Mouse (Mus musculus) MEL (cell line): ENCODE results near the gene Dnah17. TPM values are rescaled to one million over a fixed set of nuclear protein-coding genes. Genes with fewer than 3 reads are reported as not detected.

Source experiments
- DNase-seq: peaks from one replicate; pipeline ENCODE4 v3.0.0; 2011; ENCODE audit warnings: low read depth, low spot score
- H3K27ac ChIP-seq: 2 replicates; pipeline ENCODE4 v1.5.1; 2012; ENCODE audit warnings: low read depth, mild to moderate bottlenecking, control low read depth, low read length, moderate library complexity; ENCODE audit not compliant: control insufficient read depth
- H3K27me3 ChIP-seq, 2 experiments: fragments of 150-350 bp in 1 of 2; sonication (generic) in 1 of 2; 2 replicates each; pipeline ENCODE4 v1.6.1; 2012; ENCODE audit warnings: low read length in 2 of 2, mild to moderate bottlenecking in 2 of 2, improper control_type of control experiment in 1 of 2, moderate library complexity in 1 of 2; ENCODE audit not compliant: insufficient read depth in 2 of 2, control insufficient read depth in 1 of 2
- H3K36me3 ChIP-seq, 2 experiments: 2 replicates each; pipeline ENCODE4 v1.6.1; 2012 to 2014; ENCODE audit warnings: low read length in 2 of 2, improper control_type of control experiment in 1 of 2, inconsistent platforms in 1 of 2, mild to moderate bottlenecking in 1 of 2; ENCODE audit not compliant: insufficient read depth in 2 of 2, control insufficient read depth in 1 of 2
- H3K4me1 ChIP-seq, 2 experiments: fragments of 150-350 bp in 1 of 2; sonication (generic) in 1 of 2; 2 replicates each; pipeline ENCODE4 v1.6.1; 2012; ENCODE audit warnings: low read length in 2 of 2, improper control_type of control experiment in 1 of 2, mild to moderate bottlenecking in 1 of 2; ENCODE audit not compliant: insufficient read depth in 2 of 2, control insufficient read depth in 1 of 2
- H3K4me3 ChIP-seq, 2 experiments: fragments of 150-350 bp in 1 of 2; sonication (generic) in 1 of 2; 2 replicates each; pipeline ENCODE4 v1.5.1; 2012; ENCODE audit warnings: low read depth in 2 of 2, low read length in 2 of 2, mild to moderate bottlenecking in 2 of 2, moderate library complexity in 2 of 2, control low read depth in 1 of 2, improper control_type of control experiment in 1 of 2; ENCODE audit not compliant: control insufficient read depth in 1 of 2, insufficient read depth in 1 of 2
- H3K79me2 ChIP-seq: 2 replicates; pipeline ENCODE4 v1.6.1; 2012; ENCODE audit warnings: mild to moderate bottlenecking, low read length, moderate library complexity; ENCODE audit not compliant: control insufficient read depth, poor library complexity, insufficient read depth
- H3K9ac ChIP-seq: 2 replicates; pipeline ENCODE4 v1.6.1; 2012; ENCODE audit warnings: low read depth, mild to moderate bottlenecking, control low read depth, low read length, moderate library complexity; ENCODE audit not compliant: control insufficient read depth, poor library complexity, severe bottlenecking
- H3K9me3 ChIP-seq: fragments of 150-350 bp; sonication (generic); replicated peaks from 2 replicates; pipeline ENCODE4 v1.6.1; 2012; ENCODE audit warnings: mild to moderate bottlenecking, low read length, improper control_type of control experiment, moderate library complexity; ENCODE audit not compliant: insufficient read depth
- BHLHE40 ChIP-seq: IDR thresholded peaks from 2 replicates; pipeline ENCODE4 v1.6.1; 2012; ENCODE audit warnings: low read depth, mild to moderate bottlenecking, inconsistent platforms, low read length, improper control_type of control experiment, borderline replicate concordance
- CHD2 ChIP-seq: IDR thresholded peaks from 2 replicates; pipeline ENCODE4 v1.6.1; 2011; ENCODE audit warnings: low read length, improper control_type of control experiment
- E2F4 ChIP-seq: IDR thresholded peaks from 2 replicates; pipeline ENCODE4 v1.6.1; 2011; ENCODE audit warnings: low read depth, low read length, improper control_type of control experiment, borderline replicate concordance
- ELF1 ChIP-seq: IDR thresholded peaks from 2 replicates; pipeline ENCODE4 v1.6.1; 2014; ENCODE audit warnings: low read depth, mild to moderate bottlenecking, inconsistent platforms, low read length, improper control_type of control experiment, moderate library complexity
- GABPA ChIP-seq: IDR thresholded peaks from 2 replicates; pipeline ENCODE4 v1.6.1; 2012; ENCODE audit warnings: low read depth, mild to moderate bottlenecking, inconsistent platforms, low read length, improper control_type of control experiment, moderate library complexity
- GATA1 ChIP-seq: IDR thresholded peaks from 2 replicates; pipeline ENCODE4 v1.6.1; 2011; ENCODE audit warnings: low read depth, low read length, improper control_type of control experiment
- HCFC1 ChIP-seq: IDR thresholded peaks from 2 replicates; pipeline ENCODE4 v1.6.1; 2012; ENCODE audit warnings: low read depth, mild to moderate bottlenecking, inconsistent platforms, low read length, improper control_type of control experiment, moderate library complexity
- KAT2A ChIP-seq: conservative IDR thresholded peaks from 2 replicates; pipeline ENCODE4 v1.6.1; 2012; ENCODE audit warnings: low read depth, low read length, improper control_type of control experiment, inconsistent platforms
- MAX ChIP-seq: IDR thresholded peaks from 2 replicates; pipeline ENCODE4 v1.6.1; 2011; ENCODE audit warnings: low read length, improper control_type of control experiment
- MAZ ChIP-seq: IDR thresholded peaks from 2 replicates; pipeline ENCODE4 v1.6.1; 2012; ENCODE audit warnings: low read depth, mild to moderate bottlenecking, inconsistent platforms, low read length, improper control_type of control experiment
- MXI1 ChIP-seq: IDR thresholded peaks from 2 replicates; pipeline ENCODE4 v1.6.1; 2011; ENCODE audit warnings: mild to moderate bottlenecking, low read depth, low read length, improper control_type of control experiment
- NELFE ChIP-seq: IDR thresholded peaks from 2 replicates; pipeline ENCODE4 v1.6.1; 2011; ENCODE audit warnings: low read depth, low read length, improper control_type of control experiment
- NRF1 ChIP-seq: IDR thresholded peaks from 2 replicates; pipeline ENCODE4 v1.6.1; 2014; ENCODE audit warnings: low read depth, mild to moderate bottlenecking, inconsistent platforms, low read length, improper control_type of control experiment, moderate library complexity; ENCODE audit not compliant: poor library complexity, insufficient read depth, severe bottlenecking
- POLR2A ChIP-seq, 2 experiments: IDR thresholded peaks; 2 replicates each; pipeline ENCODE4 v1.6.1; 2011 to 2012; ENCODE audit warnings: low read length in 2 of 2, mild to moderate bottlenecking in 2 of 2, control low read depth in 1 of 2, improper control_type of control experiment in 1 of 2, low read depth in 1 of 2, moderate library complexity in 1 of 2; ENCODE audit not compliant: control insufficient read depth in 1 of 2, insufficient read depth in 1 of 2, poor library complexity in 1 of 2
- RAD21 ChIP-seq: IDR thresholded peaks from 2 replicates; pipeline ENCODE4 v1.6.1; 2011; ENCODE audit warnings: mild to moderate bottlenecking, low read depth, low read length, improper control_type of control experiment
- RCOR1 ChIP-seq: IDR thresholded peaks from 2 replicates; pipeline ENCODE4 v1.6.1; 2012; ENCODE audit warnings: low read depth, mild to moderate bottlenecking, inconsistent platforms, low read length, improper control_type of control experiment
- TAL1 ChIP-seq: IDR thresholded peaks from 2 replicates; pipeline ENCODE4 v1.6.1; 2012; ENCODE audit warnings: mild to moderate bottlenecking, inconsistent platforms, low read length, moderate library complexity, mixed read lengths
- UBTF ChIP-seq: IDR thresholded peaks from 2 replicates; pipeline ENCODE4 v1.6.1; 2012; ENCODE audit warnings: low read depth, mild to moderate bottlenecking, inconsistent platforms, low read length, improper control_type of control experiment, moderate library complexity, borderline replicate concordance; ENCODE audit not compliant: insufficient read depth
- ZC3H11A ChIP-seq: IDR thresholded peaks from 2 replicates; pipeline ENCODE4 v1.6.1; 2012; ENCODE audit warnings: low read depth, mild to moderate bottlenecking, inconsistent platforms, low read length, improper control_type of control experiment
- ZNF384 ChIP-seq: IDR thresholded peaks from 2 replicates; pipeline ENCODE4 v1.6.1; 2012; ENCODE audit warnings: low read depth, mild to moderate bottlenecking, inconsistent platforms, low read length, improper control_type of control experiment
- polyA plus RNA-seq, 2 experiments: library from polyadenylated mRNA; stranded (reverse) in 1 of 2; unstranded in 1 of 2; fragments of >175 nt in 1 of 2; fragments of >200 nt in 1 of 2; gene quantifications; 2 replicates each; pipeline versions ENCODE4 v1.2.1 to v1.2.4; 2012; ENCODE audit warnings: low replicate concordance in 2 of 2, low read depth in 1 of 2; ENCODE audit not compliant: insufficient read length in 2 of 2, insufficient read depth in 1 of 2, missing spikeins in 1 of 2
- total RNA-seq: library from RNA; depleted of rRNA; stranded (reverse); fragments of 300-350 nt; gene quantifications from 2 replicates; pipeline ENCODE4 v1.2.3, GENCODE M21; 2012

Gene Dnah17
- total and polyA plus RNA-seq, 3 experiments = 0.04 to 0.21 TPM; not detected in 1

GRCm38 (mm10) chr11:118082294-118082693 lies 48.1 kb downstream of the Dnah17 start:
- Histone ChIP-seq H3K27ac (no peak overlapping the region), H3K4me3 (no peak overlapping the region), H3K4me1 (peaks cover 2 to 7% of the 10 kb centered on the region in 2 experiments; a peak in 3 of 4 replicates), H3K9me3 (no peaks in the 10 kb centered on the region), H3K27me3 (peaks cover 0 to 1% of the 10 kb centered on the region in 2 experiments; a peak in 1 of 4 replicates), H3K9ac (no peak overlapping the region), H3K79me2 (no peaks in the 10 kb centered on the region), H3K36me3 (no peaks in the 10 kb centered on the region; a peak in 1 of 4 replicates)
- no peak for DNase-seq
- TF ChIP-seq CHD2 = no peak
- TF ChIP-seq ZC3H11A = no peak
- TF ChIP-seq HCFC1 = no peak
- no peak for TF ChIP-seq GABPA
- no peak for TF ChIP-seq UBTF
- no peak for TF ChIP-seq KAT2A
- no peak for TF ChIP-seq MAX
- no peak for TF ChIP-seq TAL1
- no peak for TF ChIP-seq ZNF384
- no peak for TF ChIP-seq MXI1
- no peak for TF ChIP-seq RCOR1
- TF ChIP-seq BHLHE40 = no peak
- TF ChIP-seq ELF1 = no peak
- TF ChIP-seq GATA1 = no peak

- no peak for TF ChIP-seq MAZ
- no peak for TF ChIP-seq NELFE
- TF ChIP-seq NRF1 = no peak
- no peak for TF ChIP-seq BHLHE40
- TF ChIP-seq POLR2A (IDR thresholded peaks at IDR 0.05; ENCODE audit: control insufficient read depth in 1 of 2, insufficient read depth in 1 of 2, low read depth in 1 of 2, low read length in 2 of 2, poor library complexity in 1 of 2) = no peak
- TF ChIP-seq E2F4 = no peak
- no peak for TF ChIP-seq RAD21
- TF ChIP-seq MXI1 = no peak
- H3K4me1 ChIP-seq = peaks cover 0 to 2% of the 10 kb centered on the region in 2 experiments; a peak in 1 of 4 replicates
- H3K27me3 ChIP-seq = peaks cover 0 to 1% of the 10 kb centered on the region in 2 experiments; a peak in 1 of 4 replicates
- no peaks in the 10 kb centered on the region for H3K9me3 ChIP-seq
- no peak for DNase-seq
- H3K4me3 ChIP-seq = no peak overlapping the region
- H3K9ac ChIP-seq = no peak overlapping the region
- no peak overlapping the region for H3K27ac ChIP-seq
- H3K36me3 ChIP-seq = no peaks in the 10 kb centered on the region; a peak in 1 of 4 replicates
- H3K79me2 ChIP-seq = no peaks in the 10 kb centered on the region
These were observed 50.7 kb downstream of the Dnah17 start for GRCm38 (mm10) chr11:118079750-118080149.
